Mouse (Mus musculus): ENCODE data around the gene G3bp1. TPM values are rescaled to one million over a fixed set of nuclear protein-coding genes. Genes with fewer than 3 reads are reported as not detected.

The G3bp1 gene
- polyA plus RNA-seq, 1 experiment from 2014 or later = 236 TPM

DNA sequence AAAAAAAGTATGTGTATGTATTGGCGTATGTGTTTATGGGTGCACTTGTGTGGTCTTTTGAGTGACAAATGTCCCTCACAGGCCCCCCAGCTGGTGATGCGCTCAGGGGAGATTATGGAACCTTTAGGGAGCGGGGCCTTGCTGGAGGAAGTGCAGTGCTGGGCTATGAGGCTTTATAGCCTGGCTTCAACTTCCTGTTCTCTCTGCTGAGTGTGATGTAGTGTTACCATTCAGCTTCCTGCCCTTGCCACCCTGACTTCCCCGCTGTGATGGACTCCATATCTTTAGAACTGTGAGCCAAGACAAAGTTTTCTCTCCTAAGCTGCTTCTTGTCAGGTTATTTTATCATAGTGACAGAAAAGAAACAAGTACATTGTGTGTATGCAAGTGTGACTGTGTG, 73.2 kb downstream of the G3bp1 start:
- DNase-seq (ENCODE audit: low spot score) (no peak), ATAC-seq (ENCODE audit: insufficient read depth, low FRiP score, low TSS enrichment) (no peak)

DNA sequence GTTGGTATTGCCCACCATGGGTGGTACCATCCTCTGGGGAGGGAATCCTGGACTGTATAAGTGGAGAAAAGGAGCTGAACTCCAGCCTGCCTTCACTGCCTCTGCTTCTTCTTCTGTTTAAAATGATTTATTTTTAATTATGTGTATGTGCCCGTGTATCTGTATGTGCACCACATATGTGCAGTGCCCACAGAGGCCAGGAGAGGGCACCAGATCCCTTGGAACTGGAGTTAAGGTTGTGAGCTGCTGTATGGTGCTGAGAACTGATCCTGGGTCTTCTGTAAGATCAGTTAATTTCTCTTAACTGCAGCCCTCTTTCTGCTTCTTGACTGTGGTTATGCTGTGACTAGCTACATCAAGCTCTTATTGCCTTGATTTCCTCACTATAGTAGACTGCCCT, 76.2 kb downstream of the G3bp1 start:
- ATAC-seq (ENCODE audit: insufficient read depth, low FRiP score, low TSS enrichment) (no peak), DNase-seq (ENCODE audit: low spot score) (no peak)
- H3K27ac ChIP-seq (ENCODE audit: low read depth, low read length) = no peak overlapping the region
- no peaks in the 10 kb centered on the region for H3K9me3 ChIP-seq (ENCODE audit: control insufficient read depth, low read length)
- H3K4me1 ChIP-seq (ENCODE audit: control insufficient read depth, insufficient read depth, low read length) = no peaks in the 10 kb centered on the region
- H3K4me2 ChIP-seq (ENCODE audit: low read depth) = no peak overlapping the region
- no peak overlapping the region for H3K9ac ChIP-seq (ENCODE audit: low read length)
- H3K36me3 ChIP-seq (ENCODE audit: control insufficient read depth, insufficient read depth, low read length) = peaks cover 4% of the 10 kb centered on the region; the same call in 1 of the 2 replicates
- WGBS = 78% methylated on average over 1 of the region's 1 CpGs
- H3K4me3 ChIP-seq (ENCODE audit: low read depth, low read length) = no peak overlapping the region
- H3K27me3 ChIP-seq (ENCODE audit: control insufficient read depth, insufficient read depth, low read length) = no peaks in the 10 kb centered on the region

More for the DNA sequence above, 73.2 kb downstream of the G3bp1 start:
- 68% methylated on average over 4 of the region's 4 CpGs for WGBS
- no peaks in the 10 kb centered on the region for H3K9me3 ChIP-seq (ENCODE audit: control insufficient read depth, low read length)
- no peak overlapping the region for H3K9ac ChIP-seq (ENCODE audit: low read length)
- no peak overlapping the region for H3K4me2 ChIP-seq (ENCODE audit: low read depth)
- H3K4me1 ChIP-seq (ENCODE audit: control insufficient read depth, insufficient read depth, low read length) = no peaks in the 10 kb centered on the region
- H3K27ac ChIP-seq (ENCODE audit: low read depth, low read length) = no peak overlapping the region
- H3K4me3 ChIP-seq (ENCODE audit: low read depth, low read length) = no peak overlapping the region
- H3K27me3 ChIP-seq (ENCODE audit: control insufficient read depth, insufficient read depth, low read length) = no peaks in the 10 kb centered on the region
- no peaks in the 10 kb centered on the region for H3K36me3 ChIP-seq (ENCODE audit: control insufficient read depth, insufficient read depth, low read length)

Small RNA genes lying within 50 kb of the gene (microRNA-seq; reads per million reads assigned to microRNA genes)
- not detected for gene Mir7652

Other genes starting within 250 kb of the G3bp1 start
- gene Fat2, start 133.1 kb upstream of the G3bp1 start, polyA plus RNA-seq (2014; fragmentation: Nextera tagmentation; extraction: Ambion mirVana) = 0.01 and 0.05 TPM in 2 replicates
- gene Sparc, start 46.5 kb upstream of the G3bp1 start, polyA plus RNA-seq (2014; fragmentation: Nextera tagmentation; extraction: Ambion mirVana) = 450 and 492 TPM in 2 replicates
- 244 and 248 TPM in 2 replicates for gene Atox1, start 8.4 kb upstream of the G3bp1 start, polyA plus RNA-seq (2014; fragmentation: Nextera tagmentation; extraction: Ambion mirVana)
- gene Glra1, start 138.5 kb downstream of the G3bp1 start, polyA plus RNA-seq (2014; fragmentation: Nextera tagmentation; extraction: Ambion mirVana) = 5.8 and 5.9 TPM in 2 replicates